Mouse (Mus musculus): Measurements from ENCODE around the gene Desi2. TPM values are rescaled to one million over a fixed set of nuclear protein-coding genes. Genes with fewer than 3 reads are reported as not detected.
"Not testable (repeated sequence)": the region's sequence is repeated elsewhere in the genome, so short reads cannot be mapped to it uniquely, and the experiment has no call there.

The Desi2 gene
- total and polyA plus RNA-seq, 3 experiments: 3.5 to 21.6 (median 20.2) TPM

- Histone ChIP-seq H3K4me3 (ENCODE audit: low read depth, low read length) (no peak overlapping the region), H3K9me3 (replicated peaks) (no peaks in the 10 kb centered on the region), H3K4me1 (ENCODE audit: insufficient read depth, low read depth, low read length) (no peaks in the 10 kb centered on the region), H3K36me3 (replicated peaks) (peaks cover 18% of the 10 kb centered on the region), H3K27me3 (ENCODE audit: insufficient read depth, low read length) (no peaks in the 10 kb centered on the region)
- TF ChIP-seq CTCF (IDR thresholded peaks at IDR 0.05; ENCODE audit: low read depth, low read length) (no peak), GATA1 (IDR thresholded peaks at IDR 0.05; ENCODE audit: borderline replicate concordance, low read length) (no peak), POLR2AphosphoS5 (IDR thresholded peaks at IDR 0.05; ENCODE audit: insufficient replicate concordance, low read depth, low read length) (no peak), GATA2 (IDR thresholded peaks at IDR 0.05; ENCODE audit: borderline replicate concordance, low read depth, low read length) (no peak), TAL1 (conservative IDR thresholded peaks at IDR 0.05; ENCODE audit: low read depth, low read length) (no peak)
- ATAC-seq (ENCODE audit: extremely low read depth, insufficient number of reproducible peaks, low FRiP score, poor library complexity, severe bottlenecking) (no peak), DNase-seq (ENCODE audit: low spot score) (no peak)
Measured at GRCm38 (mm10) chr1:178256351-178256750, 69.1 kb downstream of the Desi2 start.

- Histone ChIP-seq H3K4me3 (ENCODE audit: low read depth, low read length) (no peak overlapping the region), H3K9me3 (replicated peaks) (no peaks in the 10 kb centered on the region), H3K36me3 (replicated peaks) (peaks cover 11% of the 10 kb centered on the region), H3K4me1 (ENCODE audit: insufficient read depth, low read depth, low read length) (no peaks in the 10 kb centered on the region), H3K27me3 (ENCODE audit: insufficient read depth, low read length) (no peaks in the 10 kb centered on the region)
- DNase-seq (ENCODE audit: low spot score) (no peak), ATAC-seq (ENCODE audit: extremely low read depth, insufficient number of reproducible peaks, low FRiP score, poor library complexity, severe bottlenecking) (no peak)
- TF ChIP-seq GATA2 (IDR thresholded peaks at IDR 0.05; ENCODE audit: borderline replicate concordance, low read depth, low read length) (no peak), POLR2AphosphoS5 (IDR thresholded peaks at IDR 0.05; ENCODE audit: insufficient replicate concordance, low read depth, low read length) (no peak), TAL1 (conservative IDR thresholded peaks at IDR 0.05; ENCODE audit: low read depth, low read length) (no peak), CTCF (IDR thresholded peaks at IDR 0.05; ENCODE audit: low read depth, low read length) (no peak), GATA1 (IDR thresholded peaks at IDR 0.05; ENCODE audit: borderline replicate concordance, low read length) (no peak)
Measured at GRCm38 (mm10) chr1:178258821-178259220, 71.6 kb downstream of the Desi2 start.

- H3K36me3 ChIP-seq (replicated peaks); H3K4me1 ChIP-seq (ENCODE audit: insufficient read depth, low read depth, low read length); H3K9me3 ChIP-seq (replicated peaks); H3K4me3 ChIP-seq (ENCODE audit: low read depth, low read length); ATAC-seq (ENCODE audit: extremely low read depth, insufficient number of reproducible peaks, low FRiP score, poor library complexity, severe bottlenecking); DNase-seq (ENCODE audit: low spot score); H3K27me3 ChIP-seq (ENCODE audit: insufficient read depth, low read length): not testable (repeated sequence)
Measured at GRCm38 (mm10) chr1:178265381-178265780, 78.2 kb downstream of the Desi2 start.

GRCm38 (mm10) chr1:178270635-178271034 is 83.4 kb downstream of the Desi2 start:
- TF ChIP-seq POLR2AphosphoS5 (IDR thresholded peaks at IDR 0.05; ENCODE audit: insufficient replicate concordance, low read depth, low read length) (no peak), CTCF (IDR thresholded peaks at IDR 0.05; ENCODE audit: low read depth, low read length) (no peak), TAL1 (conservative IDR thresholded peaks at IDR 0.05; ENCODE audit: low read depth, low read length) (no peak), GATA2 (IDR thresholded peaks at IDR 0.05; ENCODE audit: borderline replicate concordance, low read depth, low read length) (no peak), GATA1 (IDR thresholded peaks at IDR 0.05; ENCODE audit: borderline replicate concordance, low read length) (no peak)

GRCm38 (mm10) chr1:178275174-178275730 is 88.0 kb downstream of the Desi2 start:
- ATAC-seq (ENCODE audit: extremely low read depth, insufficient number of reproducible peaks, low FRiP score, poor library complexity, severe bottlenecking) (no peak), DNase-seq (ENCODE audit: low spot score) (no peak)
- no peaks in the 10 kb centered on the region for H3K4me1 ChIP-seq (ENCODE audit: insufficient read depth, low read depth, low read length)
- peaks cover 7% of the 10 kb centered on the region for H3K27me3 ChIP-seq (ENCODE audit: insufficient read depth, low read length)
- no peak overlapping the region for H3K4me3 ChIP-seq (ENCODE audit: low read depth, low read length)
- peaks cover 10% of the 10 kb centered on the region for H3K9me3 ChIP-seq (replicated peaks)
- no peaks in the 10 kb centered on the region for H3K36me3 ChIP-seq (replicated peaks)
- TF ChIP-seq GATA1 (IDR thresholded peaks at IDR 0.05; ENCODE audit: borderline replicate concordance, low read length) (no peak), CTCF (IDR thresholded peaks at IDR 0.05; ENCODE audit: low read depth, low read length) (no peak), GATA2 (IDR thresholded peaks at IDR 0.05; ENCODE audit: borderline replicate concordance, low read depth, low read length) (no peak), TAL1 (conservative IDR thresholded peaks at IDR 0.05; ENCODE audit: low read depth, low read length) (no peak)

More at GRCm38 (mm10) chr1:178270635-178271034, 83.4 kb downstream of the Desi2 start:
- Histone ChIP-seq H3K27me3 (ENCODE audit: insufficient read depth, low read length) (peaks cover 5% of the 10 kb centered on the region), H3K9me3 (replicated peaks) (peaks cover under 1% of the 10 kb centered on the region; the same call in 1 of the 2 replicates), H3K4me3 (ENCODE audit: low read depth, low read length) (no peak overlapping the region), H3K4me1 (ENCODE audit: insufficient read depth, low read depth, low read length) (no peaks in the 10 kb centered on the region), H3K36me3 (replicated peaks) (no peaks in the 10 kb centered on the region)
- ATAC-seq (ENCODE audit: extremely low read depth, insufficient number of reproducible peaks, low FRiP score, poor library complexity, severe bottlenecking): no peak
- no peak for DNase-seq (ENCODE audit: low spot score)

- no peaks in the 10 kb centered on the region for H3K36me3 ChIP-seq (replicated peaks)
- no peaks in the 10 kb centered on the region for H3K4me1 ChIP-seq (ENCODE audit: insufficient read depth, low read depth, low read length)
- H3K9me3 ChIP-seq (replicated peaks): peaks cover 10% of the 10 kb centered on the region
- no peak overlapping the region for H3K4me3 ChIP-seq (ENCODE audit: low read depth, low read length)
- ATAC-seq (ENCODE audit: extremely low read depth, insufficient number of reproducible peaks, low FRiP score, poor library complexity, severe bottlenecking) (no peak), DNase-seq (ENCODE audit: low spot score) (no peak)
- TF ChIP-seq TAL1 (conservative IDR thresholded peaks at IDR 0.05; ENCODE audit: low read depth, low read length) (no peak), POLR2AphosphoS5 (IDR thresholded peaks at IDR 0.05; ENCODE audit: insufficient replicate concordance, low read depth, low read length) (no peak), GATA1 (IDR thresholded peaks at IDR 0.05; ENCODE audit: borderline replicate concordance, low read length) (no peak), CTCF (IDR thresholded peaks at IDR 0.05; ENCODE audit: low read depth, low read length) (no peak), GATA2 (IDR thresholded peaks at IDR 0.05; ENCODE audit: borderline replicate concordance, low read depth, low read length) (no peak)
- peaks cover 7% of the 10 kb centered on the region for H3K27me3 ChIP-seq (ENCODE audit: insufficient read depth, low read length)
Measured at GRCm38 (mm10) chr1:178275738-178276053, 88.5 kb downstream of the Desi2 start.

Data from G1E (cell line).